Mouse (Mus musculus): ENCODE measurements at regions not wholly inside any gene's neighbourhood (a gene's known extent, or its start where the extent isn't known, plus 50 kb on each side); places are given as distances from the start of the nearest gene placed in this dataset.

GRCm38 (mm10) chr2:123473840-123474239 is 615.9 kb upstream of the Sema6d start:
- no peak for DNase-seq (ENCODE audit: low spot score in 2 of 2)

GRCm38 (mm10) chr2:123486681-123487080 is 603.1 kb upstream of the Sema6d start:
- no peak for DNase-seq (ENCODE audit: low spot score in 2 of 2)

GRCm38 (mm10) chr2:123506162-123506561 is 583.6 kb upstream of the Sema6d start:
- DNase-seq (ENCODE audit: low spot score in 2 of 2), result no peak

- no peak for DNase-seq (ENCODE audit: low spot score in 2 of 2)
Observed at GRCm38 (mm10) chr2:123507095-123507494, 582.7 kb upstream of the Sema6d start.

- no peak for DNase-seq (ENCODE audit: low spot score in 2 of 2)
Observed at GRCm38 (mm10) chr2:123528915-123529314, 560.9 kb upstream of the Sema6d start.

- no peak for DNase-seq (ENCODE audit: low spot score in 2 of 2)
Observed at GRCm38 (mm10) chr2:123532946-123533791, 556.6 kb upstream of the Sema6d start.

- DNase-seq (ENCODE audit: low spot score in 2 of 2), result no peak
Observed at GRCm38 (mm10) chr2:123551249-123551850, 538.4 kb upstream of the Sema6d start.

- no peak for DNase-seq (ENCODE audit: low spot score in 2 of 2)
Observed at GRCm38 (mm10) chr2:123558123-123558650, 531.6 kb upstream of the Sema6d start.

All from adrenal gland, adult 18-20 months (tissue).